ENCODE assay signal across 8 mouse cellular contexts in genomic region chr8:84237542-84238229, GRCm38 (mm10). TPM values are rescaled to one million over a fixed set of nuclear protein-coding genes. Genes with fewer than 3 reads are reported as not detected.
DNase-seq lines count a peak whose midpoint lies in the region; ATAC-seq and TF ChIP-seq lines count a peak whose summit lies in the region.

No protein-coding gene starts in this region.

- peak overlapping the region; percentile 97 for H3K4me3 ChIP-seq in kidney, postnatal 0 days (replicated peaks; ENCODE audit: low read depth, low read length)
- H3K4me3 ChIP-seq in embryonic facial prominence, embryonic 13.5 days, result peak overlapping the region; percentile 91
- H3K4me3 ChIP-seq in hindbrain, embryonic 16.5 days (ENCODE audit: low read length), result peak overlapping the region; percentile 62
- peak overlapping the region; percentile 70 for H3K4me3 ChIP-seq in macrophage (ENCODE audit: inconsistent target)

- peaks cover 4% of the 10 kb centered on the region; the same call in 1 of the 2 replicates for H3K4me1 ChIP-seq in kidney, postnatal 0 days (replicated peaks; ENCODE audit: insufficient read depth, low read length)
- H3K4me1 ChIP-seq in embryonic facial prominence, embryonic 13.5 days, result peaks cover 28% of the 10 kb centered on the region
- H3K4me1 ChIP-seq in hindbrain, embryonic 16.5 days (ENCODE audit: control insufficient read depth, insufficient read depth, low read depth, low read length), result peaks cover 15% of the 10 kb centered on the region

- ATAC-seq in kidney, postnatal 0 days (replicated peaks; ENCODE audit: low FRiP score, low read depth), result 0 out of 2 replicates have a peak, but pooled peaks have one; percentile 3
- no peak for ATAC-seq in embryonic facial prominence, embryonic 13.5 days (ENCODE audit: insufficient number of reproducible peaks, insufficient read depth, low FRiP score, low TSS enrichment, low read depth)
- ATAC-seq in hindbrain, embryonic 16.5 days, result no peak

- WGBS in kidney, postnatal 0 days, result 9% methylated on average over 19 of the region's 19 CpGs
- WGBS in embryonic facial prominence, embryonic 13.5 days, result 19% methylated on average over 19 of the region's 19 CpGs
- WGBS in hindbrain, embryonic 16.5 days, result 16% methylated on average over 19 of the region's 19 CpGs
- WGBS in macrophage (ENCODE audit: missing documents), result 14% methylated on average over 19 of the region's 19 CpGs

- peaks cover 7% of the 10 kb centered on the region; the same call in 1 of the 2 replicates for H3K36me3 ChIP-seq in kidney, postnatal 0 days (ENCODE audit: insufficient read depth, low read length)
- peaks cover 22% of the 10 kb centered on the region for H3K36me3 ChIP-seq in embryonic facial prominence, embryonic 13.5 days
- peaks cover 1% of the 10 kb centered on the region for H3K36me3 ChIP-seq in hindbrain, embryonic 16.5 days (ENCODE audit: control insufficient read depth, insufficient read depth, low read length)
- H3K36me3 ChIP-seq in macrophage (ENCODE audit: inconsistent target), result no peaks in the 10 kb centered on the region

- DNase-seq in kidney, postnatal 0 days (ENCODE audit: low spot score), result peak; percentile 4
- no peak for DNase-seq in kidney, adult 8-10 months
- no peak for DNase-seq in T-cell, adult 2 months (ENCODE audit: low spot score)
- DNase-seq in urinary bladder, postnatal 14 days (ENCODE audit: low spot score), result no peak
- no peak for DNase-seq in gastrocnemius, postnatal 25 days

- no peak for TF ChIP-seq CTCF in kidney, postnatal 0 days (IDR thresholded peaks at IDR 0.05; ENCODE audit: low read depth)

- H3K27ac ChIP-seq in kidney, postnatal 0 days, result peak overlapping the region; percentile 89
- H3K27ac ChIP-seq in embryonic facial prominence, embryonic 13.5 days, result peak overlapping the region; percentile 92
- peak overlapping the region; percentile 84 for H3K27ac ChIP-seq in hindbrain, embryonic 16.5 days (ENCODE audit: low read depth, low read length)
- H3K27ac ChIP-seq in macrophage, result peak overlapping the region; percentile 87

- H3K9me3 ChIP-seq in kidney, postnatal 0 days (replicated peaks; ENCODE audit: low read length), result no peaks in the 10 kb centered on the region
- H3K9me3 ChIP-seq in embryonic facial prominence, embryonic 13.5 days, result no peaks in the 10 kb centered on the region
- no peaks in the 10 kb centered on the region for H3K9me3 ChIP-seq in hindbrain, embryonic 16.5 days (ENCODE audit: control insufficient read depth, low read length)

- peak overlapping the region; percentile 74 for H3K4me2 ChIP-seq in kidney, postnatal 0 days (ENCODE audit: low read length)
- H3K4me2 ChIP-seq in embryonic facial prominence, embryonic 13.5 days, result peak overlapping the region; percentile 71
- peak overlapping the region; percentile 77 for H3K4me2 ChIP-seq in hindbrain, embryonic 16.5 days (ENCODE audit: low read length)

- H3K9ac ChIP-seq in kidney, postnatal 0 days (ENCODE audit: low read depth, low read length), result peak overlapping the region; percentile 59
- peak overlapping the region; percentile 79 for H3K9ac ChIP-seq in embryonic facial prominence, embryonic 13.5 days
- peak overlapping the region; percentile 71 for H3K9ac ChIP-seq in hindbrain, embryonic 16.5 days (ENCODE audit: low read depth, low read length)

- peaks cover 13% of the 10 kb centered on the region; the same call in 1 of the 2 replicates for H3K79me2 ChIP-seq in macrophage (ENCODE audit: inconsistent target)

- H3K27me3 ChIP-seq in kidney, postnatal 0 days (ENCODE audit: insufficient read depth, low read length), result no peaks in the 10 kb centered on the region
- H3K27me3 ChIP-seq in embryonic facial prominence, embryonic 13.5 days, result no peaks in the 10 kb centered on the region
- no peaks in the 10 kb centered on the region for H3K27me3 ChIP-seq in hindbrain, embryonic 16.5 days (replicated peaks; ENCODE audit: control insufficient read depth, insufficient read depth, low read length)

RNA-seq across cellular contexts. Expression of gene Zswim4, which starts 0.8 kb away (rescaled TPM):
- 10.5 and 11.0 TPM in 2 replicates for polyA plus RNA-seq in kidney, postnatal 0 days (2015; fragmentation: Nextera tagmentation; extraction: Ambion mirVana)
- polyA plus RNA-seq in embryonic facial prominence, embryonic 13.5 days (2015; fragmentation: Nextera tagmentation; extraction: Ambion mirVana), result 19.6 and 22.6 TPM in 2 replicates
- 16.2 and 22.2 TPM in 2 replicates for polyA plus RNA-seq in hindbrain, embryonic 16.5 days (2015; fragmentation: Nextera tagmentation; extraction: Ambion mirVana)
- total RNA-seq in macrophage (2018; cell fraction: chromatin; rRNA removed), result 100 to 1,000 TPM in 10 of 26 experiments, 10 to 100 TPM in 16; 14.9 to 367 (median 57.3) TPM
- 100 to 1,000 TPM in 3 of 26 experiments, 10 to 100 TPM in 15, 1 to 10 TPM in 8; 8.4 to 139 (median 12.8) TPM for total RNA-seq in macrophage (2018; cell fraction: cytosol; rRNA removed)
- total RNA-seq in macrophage (2018; cell fraction: nucleus; rRNA removed), result 100 to 1,000 TPM in 9 of 26 experiments, 10 to 100 TPM in 17; 10.4 to 250 (median 62.3) TPM
- 5.1 to 8.7 TPM (median 7.9 TPM) in 3 replicates for polyA plus RNA-seq in macrophage (2018)
- total RNA-seq in gastrocnemius, postnatal 25 days (2021), result 1 to 10 TPM; 6.2 to 6.3 TPM

RNA-seq across cellular contexts. Expression of gene D8Ertd738e, which starts 11.8 kb away (rescaled TPM):
- polyA plus RNA-seq in kidney, postnatal 0 days (2015; fragmentation: Nextera tagmentation; extraction: Ambion mirVana), result 373 and 388 TPM in 2 replicates
- polyA plus RNA-seq in embryonic facial prominence, embryonic 13.5 days (2015; fragmentation: Nextera tagmentation; extraction: Ambion mirVana), result 318 and 344 TPM in 2 replicates
- 249 and 266 TPM in 2 replicates for polyA plus RNA-seq in hindbrain, embryonic 16.5 days (2015; fragmentation: Nextera tagmentation; extraction: Ambion mirVana)
- 10 to 100 TPM in 24 of 26 experiments, 1 to 10 TPM in 2; 5.9 to 54.7 (median 20.9) TPM for total RNA-seq in macrophage (2018; cell fraction: chromatin; rRNA removed)
- 100 to 1,000 TPM; 149 to 210 (median 177) TPM for total RNA-seq in macrophage (2018; cell fraction: cytosol; rRNA removed)
- 10 to 100 TPM; 15.7 to 76.5 (median 48.7) TPM for total RNA-seq in macrophage (2018; cell fraction: nucleus; rRNA removed)
- polyA plus RNA-seq in macrophage (2018), result 203 to 260 TPM (median 230 TPM) in 3 replicates
- 100 to 1,000 TPM; 174 to 185 TPM for total RNA-seq in gastrocnemius, postnatal 25 days (2021)

RNA-seq across cellular contexts. Expression of gene Mri1, which starts 19.4 kb away (rescaled TPM):
- 80.4 and 81.6 TPM in 2 replicates for polyA plus RNA-seq in kidney, postnatal 0 days (2015; fragmentation: Nextera tagmentation; extraction: Ambion mirVana)
- polyA plus RNA-seq in embryonic facial prominence, embryonic 13.5 days (2015; fragmentation: Nextera tagmentation; extraction: Ambion mirVana), result 62.4 and 69.8 TPM in 2 replicates
- polyA plus RNA-seq in hindbrain, embryonic 16.5 days (2015; fragmentation: Nextera tagmentation; extraction: Ambion mirVana), result 46.4 and 47.9 TPM in 2 replicates
- total RNA-seq in macrophage (2018; cell fraction: chromatin; rRNA removed), result 10 to 100 TPM in 11 of 26 experiments, 1 to 10 TPM in 15; 1.1 to 27.3 (median 8.8) TPM
- 1 to 10 TPM; 1.8 to 7.9 (median 4.1) TPM for total RNA-seq in macrophage (2018; cell fraction: cytosol; rRNA removed)
- 10 to 100 TPM in 7 of 26 experiments, 1 to 10 TPM in 18, under 1 TPM in 1; 0.92 to 27.5 (median 5.8) TPM for total RNA-seq in macrophage (2018; cell fraction: nucleus; rRNA removed)
- polyA plus RNA-seq in macrophage (2018), result 2.2 to 7.5 TPM (median 6.1 TPM) in 3 replicates
- total RNA-seq in gastrocnemius, postnatal 25 days (2021), result 10 to 100 TPM; 10.1 to 16.5 TPM

RNA-seq across cellular contexts. Expression of gene Ccdc130, which starts 32.5 kb away (rescaled TPM):
- 17.4 and 20.2 TPM in 2 replicates for polyA plus RNA-seq in kidney, postnatal 0 days (2015; fragmentation: Nextera tagmentation; extraction: Ambion mirVana)
- 21.6 and 22.2 TPM in 2 replicates for polyA plus RNA-seq in embryonic facial prominence, embryonic 13.5 days (2015; fragmentation: Nextera tagmentation; extraction: Ambion mirVana)
- polyA plus RNA-seq in hindbrain, embryonic 16.5 days (2015; fragmentation: Nextera tagmentation; extraction: Ambion mirVana), result 23.0 and 25.0 TPM in 2 replicates
- 10 to 100 TPM; 17.0 to 66.1 (median 33.9) TPM for total RNA-seq in macrophage (2018; cell fraction: chromatin; rRNA removed)
- total RNA-seq in macrophage (2018; cell fraction: cytosol; rRNA removed), result 10 to 100 TPM in 23 of 26 experiments, 1 to 10 TPM in 3; 7.2 to 22.3 (median 13.5) TPM
- 10 to 100 TPM; 12.1 to 68.5 (median 27.4) TPM for total RNA-seq in macrophage (2018; cell fraction: nucleus; rRNA removed)
- 15.6 to 41.2 TPM (median 24.1 TPM) in 3 replicates for polyA plus RNA-seq in macrophage (2018)
- total RNA-seq in gastrocnemius, postnatal 25 days (2021), result 1 to 10 TPM; 6.8 to 7.7 TPM

RNA-seq across cellular contexts. Expression of gene Nanos3, which starts 52.7 kb away (rescaled TPM):
- polyA plus RNA-seq in kidney, postnatal 0 days (2015; fragmentation: Nextera tagmentation; extraction: Ambion mirVana), result 8.6 and 9.6 TPM in 2 replicates
- polyA plus RNA-seq in embryonic facial prominence, embryonic 13.5 days (2015; fragmentation: Nextera tagmentation; extraction: Ambion mirVana), result 2.9 and 5.2 TPM in 2 replicates
- 6.2 and 6.8 TPM in 2 replicates for polyA plus RNA-seq in hindbrain, embryonic 16.5 days (2015; fragmentation: Nextera tagmentation; extraction: Ambion mirVana)
- not detected for total RNA-seq in macrophage (2018; cell fraction: chromatin; rRNA removed)
- not detected for total RNA-seq in macrophage (2018; cell fraction: cytosol; rRNA removed)
- total RNA-seq in macrophage (2018; cell fraction: nucleus; rRNA removed), result not detected
- polyA plus RNA-seq in macrophage (2018), result not detected in 3 replicates
- total RNA-seq in gastrocnemius, postnatal 25 days (2021), result not detected
